Mouse (Mus musculus) midbrain, embryonic 11.5 days (tissue): Measurements from ENCODE around the gene Eprs. TPM values are rescaled to one million over a fixed set of nuclear protein-coding genes. Genes with fewer than 3 reads are reported as not detected.

Experiments
- ATAC-seq: fragments of 200-750 bp; cut with Nextera tagmentation; 2 replicates; pipeline ENCODE4 v1.8.0; 2017; ENCODE audit warnings: moderate TSS enrichment, moderate library complexity; ENCODE audit not compliant: low FRiP score
- DNase-seq: peaks from one replicate; pipeline ENCODE4 v3.0.0; 2015; ENCODE audit warnings: low spot score; ENCODE audit errors: missing footprints
- H3K27ac ChIP-seq: fragments of 300-500 bp; sonication (generic); 2 replicates; pipeline ENCODE4 v1.5.1; 2014; ENCODE audit warnings: low read depth, low read length
- H3K27me3 ChIP-seq: fragments of 300-500 bp; sonication (generic); 2 replicates; pipeline ENCODE4 v1.6.1; 2014; ENCODE audit warnings: mild to moderate bottlenecking, low read length, moderate library complexity, mixed read lengths; ENCODE audit not compliant: control insufficient read depth, insufficient read depth
- H3K36me3 ChIP-seq: fragments of 300-500 bp; sonication (generic); 2 replicates; pipeline ENCODE4 v1.6.1; 2014; ENCODE audit warnings: mild to moderate bottlenecking, low read length, moderate library complexity, mixed read lengths; ENCODE audit not compliant: control insufficient read depth, insufficient read depth
- H3K4me1 ChIP-seq: fragments of 300-500 bp; sonication (generic); 2 replicates; pipeline ENCODE4 v1.6.1; 2014; ENCODE audit warnings: low read length; ENCODE audit not compliant: control insufficient read depth, insufficient read depth
- H3K4me2 ChIP-seq: fragments of 300-500 bp; sonication (generic); 2 replicates; pipeline ENCODE4 v1.6.1; 2014; ENCODE audit warnings: mild to moderate bottlenecking, moderate library complexity
- H3K4me3 ChIP-seq: fragments of 300-500 bp; sonication (generic); 2 replicates; pipeline ENCODE4 v1.5.1; 2014; ENCODE audit warnings: low read depth, low read length
- H3K9ac ChIP-seq: fragments of 300-500 bp; sonication (generic); 2 replicates; pipeline ENCODE4 v1.6.1; 2014; ENCODE audit warnings: low read length
- H3K9me3 ChIP-seq: fragments of 300-500 bp; sonication (generic); 2 replicates; pipeline ENCODE4 v1.6.1; 2016; ENCODE audit warnings: low read length; ENCODE audit not compliant: control insufficient read depth
- WGBS: fragments of 180-500 bp; shearing (Covaris S2); extraction: QIAGEN DNeasy Blood & Tissue Kit; methylation state at CpG from one replicate; pipeline ENCODE4 v1.1.7; 2014; 5-methylcytosine and 5-hydroxymethylcytosine counted together
- polyA plus RNA-seq: library from polyadenylated mRNA; unstranded; fragments of >200 nt; fragmentation: Nextera tagmentation; extraction: Ambion mirVana; gene quantifications from 2 replicates; pipeline ENCODE4 v1.2.1, GENCODE M21; 2014

The Eprs gene
- polyA plus RNA-seq, 1 experiment from 2014 or later = 140 TPM

DNA sequence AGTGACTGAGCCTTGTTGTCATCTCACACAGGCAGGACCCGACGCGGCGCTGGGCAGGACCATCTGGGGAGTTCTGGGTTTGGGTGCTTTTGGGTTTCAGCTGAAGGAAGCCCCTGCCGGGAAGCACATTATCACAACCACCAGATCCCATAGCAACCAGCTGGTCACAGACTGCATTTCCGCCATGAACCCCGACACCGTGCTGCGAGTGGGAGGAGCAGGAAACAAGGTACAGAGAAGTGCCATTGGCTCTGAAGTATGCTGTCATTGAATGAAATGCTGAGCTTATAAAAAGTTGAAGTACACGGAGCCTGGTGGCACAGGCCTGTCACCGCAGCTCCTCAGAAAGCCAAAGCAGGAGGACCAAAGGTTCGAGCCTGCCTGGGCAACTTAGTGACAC lies 10.7 kb upstream of the Eprs start:
- Histone ChIP-seq H3K4me3 (no peak overlapping the region), H3K9ac (no peak overlapping the region), H3K36me3 (peaks cover 12% of the 10 kb centered on the region), H3K27ac (no peak overlapping the region), H3K9me3 (no peaks in the 10 kb centered on the region), H3K27me3 (no peaks in the 10 kb centered on the region), H3K4me1 (no peaks in the 10 kb centered on the region), H3K4me2 (no peak overlapping the region)
- 95% methylated on average over 12 of the region's 12 CpGs for WGBS
- DNase-seq (peak; percentile 41), ATAC-seq (no peak)

DNA sequence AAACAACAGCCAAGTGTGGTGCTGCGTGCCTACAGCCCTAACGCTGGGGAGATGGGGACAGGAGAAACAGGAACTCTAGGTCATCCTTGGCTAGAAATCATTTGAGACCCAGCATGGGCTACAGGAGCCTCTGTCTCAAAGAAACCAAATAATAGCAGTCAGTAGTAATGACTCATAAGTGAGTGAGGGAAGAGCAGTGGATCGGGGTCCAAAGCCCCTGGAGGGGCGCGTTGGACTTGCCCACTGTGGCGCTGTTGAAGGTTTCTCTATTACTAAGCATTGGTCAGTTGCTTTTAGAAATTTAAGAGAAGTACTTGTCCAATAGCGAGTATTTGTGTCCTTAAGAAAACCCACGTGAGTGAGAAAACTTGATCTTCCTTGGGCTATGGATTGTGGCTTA lies 9.5 kb upstream of the Eprs start:
- H3K36me3 ChIP-seq = peaks cover 11% of the 10 kb centered on the region
- ATAC-seq = no peak
- H3K27ac ChIP-seq = no peak overlapping the region
- WGBS = 96% methylated on average over 8 of the region's 8 CpGs
- no peaks in the 10 kb centered on the region for H3K4me1 ChIP-seq
- H3K9ac ChIP-seq = no peak overlapping the region
- DNase-seq = peak; percentile 51
- no peaks in the 10 kb centered on the region for H3K27me3 ChIP-seq
- H3K4me3 ChIP-seq = no peak overlapping the region
- H3K9me3 ChIP-seq = no peaks in the 10 kb centered on the region
- H3K4me2 ChIP-seq = no peak overlapping the region

DNA sequence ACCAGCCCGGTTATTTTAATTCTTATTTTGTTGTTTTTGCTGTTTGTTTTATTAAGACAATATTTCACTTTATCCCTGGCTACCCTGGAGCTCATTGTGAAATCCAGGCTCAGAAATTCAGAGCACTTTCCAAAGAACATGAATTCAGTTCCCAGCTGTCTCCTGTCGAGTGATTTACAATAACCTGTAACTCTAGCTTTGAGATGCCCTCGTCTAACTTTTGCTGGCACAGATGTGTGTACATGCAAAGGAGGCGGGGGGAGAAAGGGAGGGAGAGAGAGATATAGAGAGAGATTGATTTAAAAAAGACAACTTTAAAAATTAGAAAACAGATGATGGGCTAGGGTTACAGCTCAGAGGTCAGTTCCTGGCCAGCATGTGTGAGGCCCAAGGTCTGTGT lies 8.1 kb upstream of the Eprs start:
- H3K36me3 ChIP-seq = peaks cover 8% of the 10 kb centered on the region
- no peaks in the 10 kb centered on the region for H3K27me3 ChIP-seq
- H3K9me3 ChIP-seq = no peaks in the 10 kb centered on the region
- DNase-seq (no peak), ATAC-seq (no peak)
- WGBS = 89% methylated on average over 4 of the region's 4 CpGs
- H3K4me3 ChIP-seq = no peak overlapping the region
- no peak overlapping the region for H3K9ac ChIP-seq
- no peak overlapping the region for H3K27ac ChIP-seq
- H3K4me2 ChIP-seq = no peak overlapping the region
- H3K4me1 ChIP-seq = no peaks in the 10 kb centered on the region

DNA sequence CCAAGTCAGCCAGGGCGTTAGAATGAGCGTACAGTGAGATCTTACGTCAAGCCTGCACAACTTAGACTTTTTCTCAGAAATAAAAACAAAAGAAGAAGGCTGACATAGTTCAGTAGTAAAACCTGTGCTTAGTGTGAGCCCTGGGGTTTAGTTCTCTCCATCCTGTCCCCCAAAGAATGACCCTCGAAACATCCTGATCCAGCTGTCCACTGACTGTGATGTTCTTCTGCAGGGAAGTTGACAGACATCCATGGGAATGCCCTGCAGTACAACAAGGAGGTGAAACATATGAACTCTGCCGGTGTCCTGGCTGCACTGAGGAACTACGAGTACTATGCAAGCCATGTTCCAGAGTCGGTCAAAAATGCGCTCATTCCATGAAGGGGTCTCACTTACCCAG lies 6.6 kb upstream of the Eprs start:
- ATAC-seq (no peak), DNase-seq (peak; percentile 73)
- H3K27me3 ChIP-seq = no peaks in the 10 kb centered on the region
- no peak overlapping the region for H3K4me3 ChIP-seq
- H3K27ac ChIP-seq = no peak overlapping the region
- H3K4me2 ChIP-seq = no peak overlapping the region
- no peaks in the 10 kb centered on the region for H3K9me3 ChIP-seq
- H3K9ac ChIP-seq = no peak overlapping the region
- H3K4me1 ChIP-seq = no peaks in the 10 kb centered on the region
- peaks cover 8% of the 10 kb centered on the region for H3K36me3 ChIP-seq
- whole genome bisulfite sequencing = 95% methylated on average over 8 of the region's 8 CpGs

DNA sequence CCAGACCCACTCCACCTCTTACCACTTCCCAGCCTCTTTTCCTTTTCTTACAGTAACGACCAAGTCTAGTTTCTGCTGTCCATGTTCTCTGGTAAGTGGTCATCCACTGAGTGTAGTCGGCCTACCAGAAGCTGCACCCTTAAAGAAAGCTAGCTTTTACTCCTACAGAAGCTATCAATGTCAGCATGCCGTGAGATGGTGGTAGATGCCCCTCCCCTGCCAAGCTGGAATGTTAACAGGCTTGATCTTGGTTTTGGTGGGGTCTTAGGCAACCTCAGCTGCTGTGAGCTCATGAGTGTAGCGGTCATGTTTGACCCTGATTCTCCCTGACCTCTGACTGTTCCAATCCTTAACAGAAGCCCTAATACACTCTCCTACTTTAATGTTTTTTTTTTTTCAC lies 4.6 kb upstream of the Eprs start:
- Histone ChIP-seq H3K4me1 (peaks cover 2% of the 10 kb centered on the region; the same call in 1 of the 2 replicates), H3K4me2 (no peak overlapping the region), H3K27me3 (no peaks in the 10 kb centered on the region), H3K9me3 (no peaks in the 10 kb centered on the region), H3K27ac (no peak overlapping the region), H3K9ac (no peak overlapping the region), H3K4me3 (no peak overlapping the region), H3K36me3 (peaks cover 4% of the 10 kb centered on the region)
- WGBS = 89% methylated on average over 4 of the region's 4 CpGs
- ATAC-seq (no peak), DNase-seq (peak; percentile 14)

DNA sequence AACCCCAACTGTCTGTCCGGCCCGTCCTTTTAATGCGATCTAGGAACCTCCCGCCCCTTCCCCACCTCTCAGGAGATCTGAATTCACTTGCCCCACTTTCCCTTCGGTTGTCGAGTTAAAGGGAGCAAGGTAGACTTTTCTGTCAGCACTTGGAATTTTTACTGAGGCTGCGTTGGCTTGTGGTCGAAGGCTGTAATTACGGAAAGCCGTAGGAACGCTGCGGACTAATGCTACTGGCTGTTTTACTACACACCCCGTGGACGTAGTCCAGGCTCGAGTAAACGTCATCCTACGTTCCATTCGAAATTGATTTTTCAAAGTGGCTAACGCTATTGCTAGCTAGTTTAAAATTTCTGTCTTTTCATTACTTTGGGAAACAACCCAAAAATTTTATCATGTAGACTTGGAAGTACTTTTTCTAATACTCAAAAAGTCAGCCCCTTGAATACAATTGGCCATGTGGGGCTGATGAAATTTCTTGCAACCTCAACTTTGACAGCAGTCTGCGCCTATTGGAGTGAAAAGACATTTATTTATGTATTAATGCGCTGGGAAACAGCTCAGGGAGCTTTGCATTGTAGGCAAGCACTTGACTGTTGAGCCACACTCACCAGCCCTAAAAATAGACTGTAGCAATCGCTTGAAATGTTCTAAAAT lies 810 bp downstream of the Eprs start:
- Histone ChIP-seq H3K9me3 (no peaks in the 10 kb centered on the region), H3K27me3 (no peaks in the 10 kb centered on the region), H3K4me3 (peak overlapping the region; percentile 94), H3K36me3 (no peaks in the 10 kb centered on the region), H3K9ac (peak overlapping the region; percentile 83), H3K27ac (peak overlapping the region; percentile 71; the same call in 1 of the 2 replicates), H3K4me1 (peaks cover 8% of the 10 kb centered on the region), H3K4me2 (peak overlapping the region; percentile 72)
- DNase-seq (peak; percentile 94), ATAC-seq (peak; percentile 35)
- 6% methylated on average over 22 of the region's 22 CpGs for whole genome bisulfite sequencing

DNA sequence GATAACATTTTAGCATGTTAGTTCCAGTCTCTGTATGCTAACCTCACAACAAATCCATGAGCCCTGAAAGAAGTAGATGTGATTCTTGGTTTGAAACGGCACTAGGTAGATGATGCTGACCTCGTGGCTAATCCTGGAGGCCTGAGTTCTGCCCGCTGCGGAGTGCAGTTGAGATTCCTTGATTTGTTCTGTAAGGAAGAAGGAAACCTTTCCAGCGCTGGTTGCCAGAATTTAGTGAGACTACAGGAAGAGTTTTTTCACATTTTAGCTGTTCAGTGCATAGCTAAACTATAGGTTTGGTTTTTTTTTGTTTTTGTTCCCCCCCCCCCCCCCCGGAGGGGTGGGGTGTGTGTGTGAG lies 1.3 kb downstream of the Eprs start:
- Histone ChIP-seq H3K9me3 (no peaks in the 10 kb centered on the region), H3K36me3 (no peaks in the 10 kb centered on the region), H3K4me1 (peaks cover 8% of the 10 kb centered on the region), H3K4me3 (peak overlapping the region; percentile 94), H3K9ac (peak overlapping the region; percentile 83), H3K27ac (no peak overlapping the region), H3K27me3 (no peaks in the 10 kb centered on the region), H3K4me2 (peak overlapping the region; percentile 72)
- DNase-seq (no peak), ATAC-seq (no peak)
- 39% methylated on average over 6 of the region's 6 CpGs for WGBS

DNA sequence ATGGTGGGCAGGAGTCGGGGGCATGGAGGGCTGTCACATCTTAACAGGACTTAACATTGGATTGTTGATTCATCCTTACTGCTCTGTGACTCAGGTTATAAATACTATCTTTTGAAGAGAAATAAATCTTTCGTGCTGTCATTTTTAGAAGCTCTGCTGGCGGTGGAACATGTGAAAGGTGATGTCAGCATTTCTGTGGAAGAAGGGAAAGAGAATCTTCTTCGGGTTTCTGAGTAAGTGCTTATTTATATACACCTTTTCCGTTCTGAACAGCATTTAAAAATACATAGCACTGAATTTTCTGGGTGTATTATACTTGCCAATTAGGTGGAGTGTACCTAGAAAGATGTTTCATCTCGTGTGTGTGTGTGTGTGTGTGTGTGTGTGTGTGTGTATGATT lies 4.5 kb downstream of the Eprs start:
- Histone ChIP-seq H3K4me2 (no peak overlapping the region), H3K4me1 (peaks cover 6% of the 10 kb centered on the region), H3K36me3 (peaks cover 6% of the 10 kb centered on the region; the same call in 1 of the 2 replicates), H3K9ac (no peak overlapping the region), H3K27ac (no peak overlapping the region), H3K4me3 (no peak overlapping the region), H3K9me3 (no peaks in the 10 kb centered on the region), H3K27me3 (no peaks in the 10 kb centered on the region)
- DNase-seq (no peak), ATAC-seq (no peak)
- 84% methylated on average over 6 of the region's 6 CpGs for whole genome bisulfite sequencing

DNA sequence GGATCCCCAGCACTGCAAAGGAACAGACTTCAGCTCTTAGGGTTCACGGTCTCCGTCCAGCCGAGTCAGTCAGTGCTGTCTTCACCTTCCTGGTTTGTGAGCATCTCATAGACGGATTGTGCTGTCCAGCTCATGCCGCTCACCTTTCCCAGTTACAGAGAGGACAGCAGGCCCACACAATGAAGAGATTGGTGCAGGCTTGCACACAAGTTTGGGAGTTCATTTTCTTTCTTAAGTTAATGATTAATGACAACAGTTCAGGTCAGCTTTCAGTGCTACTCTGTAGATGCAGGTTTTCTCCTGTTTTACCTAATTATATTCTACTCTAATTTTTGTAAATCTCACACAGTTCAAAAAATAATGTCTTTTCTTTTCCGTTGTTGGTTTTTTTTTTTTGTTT lies 7.1 kb downstream of the Eprs start:
- Histone ChIP-seq H3K4me3 (no peak overlapping the region), H3K27me3 (no peaks in the 10 kb centered on the region), H3K9ac (no peak overlapping the region), H3K9me3 (no peaks in the 10 kb centered on the region), H3K4me2 (no peak overlapping the region), H3K36me3 (peaks cover 6% of the 10 kb centered on the region), H3K27ac (no peak overlapping the region), H3K4me1 (no peaks in the 10 kb centered on the region)
- DNase-seq (no peak), ATAC-seq (no peak)
- 92% methylated on average over 6 of the region's 6 CpGs for WGBS
